Mouse (Mus musculus): Measurements from ENCODE around the gene Gm20532. TPM values are rescaled to one million over a fixed set of nuclear protein-coding genes. Genes with fewer than 3 reads are reported as not detected.
A peak's percentile ranks its signal among the peaks of the same experiment; 100 is the strongest.

Gm20532 gene
- polyA plus RNA-seq, 1 experiment from 2014 or later: not detected

- in situ Hi-C loops (cut with MboI; ENCODE audit: low pct_unique_long_range_greater_than_20kb): loop anchor here (5.0 to 25.0 kb wide), 3 partner anchors 372 to 772 kb away; no protein-coding TSS in a partner anchor
- TF ChIP-seq CTCF (IDR thresholded peaks at IDR 0.05): no peak
- peak; percentile 71 for DNase-seq (ENCODE audit: low read depth, low spot score)
- ATAC-seq: peak; percentile 29
- CTCF ChIA-PET: interaction anchor here (0.7 to 0.9 kb wide), 2 partner anchors 36 to 42 kb away, joined by 3 to 5 read pairs; partner anchors contain the start of gene Agpat2
- POLR2A ChIA-PET: interaction anchor here (0.7 kb wide), 1 partner anchor 36 kb away, joined by 4 read pairs; the partner anchor contains the start of gene Agpat2
- H3K27me3 ChIP-seq: no peaks in the 10 kb centered on the region
Measured at GRCm38 (mm10) chr2:26639838-26640830, 53.7 kb downstream of the Gm20532 start.

- TF ChIP-seq CTCF (IDR thresholded peaks at IDR 0.05): no peak
- ATAC-seq (no peak), DNase-seq (ENCODE audit: low read depth, low spot score) (no peak)
- H3K27me3 ChIP-seq: no peaks in the 10 kb centered on the region
- POLR2A ChIA-PET: interaction anchor here (0.5 to 0.7 kb wide), 2 partner anchors 37 kb away, joined by 3 to 4 read pairs; partner anchors contain the start of gene Agpat2
- in situ Hi-C loops (cut with MboI; ENCODE audit: low pct_unique_long_range_greater_than_20kb): loop anchor here (5.0 to 25.0 kb wide), 3 partner anchors 371 to 771 kb away; no protein-coding TSS in a partner anchor
- CTCF ChIA-PET: interaction anchor here (0.9 kb wide), 1 partner anchor 37 kb away, joined by 5 read pairs; the partner anchor contains the start of gene Agpat2
Measured at GRCm38 (mm10) chr2:26641006-26641647, 54.7 kb downstream of the Gm20532 start.

- H3K27me3 ChIP-seq: no peaks in the 10 kb centered on the region
- ChIA-PET CTCF (interaction anchor here (0.7 kb wide), 1 partner anchor 593 kb away, joined by 3 read pairs; no protein-coding TSS in a partner anchor), POLR2A (no interaction called here)
- TF ChIP-seq CTCF (IDR thresholded peaks at IDR 0.05): peak; percentile 52
- DNase-seq (ENCODE audit: low read depth, low spot score) (no peak), ATAC-seq (no peak)
- in situ Hi-C loops (cut with MboI; ENCODE audit: low pct_unique_long_range_greater_than_20kb): loop anchor here (5.0 to 25.0 kb wide), 3 partner anchors 368 to 768 kb away; no protein-coding TSS in a partner anchor
Measured at GRCm38 (mm10) chr2:26643942-26644341, 57.5 kb downstream of the Gm20532 start.

- ATAC-seq (peak; percentile 95), DNase-seq (ENCODE audit: low read depth, low spot score) (peak; percentile 84)
- H3K27me3 ChIP-seq: no peaks in the 10 kb centered on the region
- CTCF ChIA-PET: interaction anchor here (0.7 to 2.8 kb wide), 25 partner anchors 11 to 590 kb away, joined by 3 to 22 read pairs (median 4); partner anchors contain the start of genes Abo and Surf6
- TF ChIP-seq CTCF (IDR thresholded peaks at IDR 0.05): peak; percentile 84
- in situ Hi-C loops (cut with MboI; ENCODE audit: low pct_unique_long_range_greater_than_20kb): loop anchor here (10.0 to 25.0 kb wide), 2 partner anchors 398 to 766 kb away; no protein-coding TSS in a partner anchor
- POLR2A ChIA-PET: no interaction called here
Measured at GRCm38 (mm10) chr2:26646643-26647293, 60.3 kb downstream of the Gm20532 start.

GRCm38 (mm10) chr2:26654687-26655086, 68.2 kb downstream of the Gm20532 start:
- in situ Hi-C loops (cut with MboI; ENCODE audit: low pct_unique_long_range_greater_than_20kb): loop anchor here (5.0 kb wide), 2 partner anchors 243 to 578 kb away; no protein-coding TSS in a partner anchor
- no peak for TF ChIP-seq CTCF (IDR thresholded peaks at IDR 0.05)
- ChIA-PET CTCF (no interaction called here), POLR2A (no interaction called here)
- no peaks in the 10 kb centered on the region for H3K27me3 ChIP-seq
- DNase-seq (ENCODE audit: low read depth, low spot score) (no peak), ATAC-seq (no peak)

- CTCF ChIA-PET: interaction anchor here (5.3 kb wide), 1 partner anchor 11 kb away, joined by 18 read pairs; no protein-coding TSS in a partner anchor
- TF ChIP-seq CTCF (IDR thresholded peaks at IDR 0.05): no peak
- no peak for DNase-seq (ENCODE audit: low read depth, low spot score)
- POLR2A ChIA-PET: no interaction called here
- no peaks in the 10 kb centered on the region for H3K27me3 ChIP-seq
- in situ Hi-C loops (cut with MboI; ENCODE audit: low pct_unique_long_range_greater_than_20kb): no loop called here
- no peak for ATAC-seq
Measured at GRCm38 (mm10) chr2:26657426-26657825, 71.0 kb downstream of the Gm20532 start.

GRCm38 (mm10) chr2:26661143-26661752, 74.8 kb downstream of the Gm20532 start:
- CTCF ChIA-PET: no interaction called here
- H3K27me3 ChIP-seq: no peaks in the 10 kb centered on the region
- DNase-seq (ENCODE audit: low read depth, low spot score) (no peak), ATAC-seq (no peak)
- in situ Hi-C loops (cut with MboI; ENCODE audit: low pct_unique_long_range_greater_than_20kb): no loop called here
- no peak for TF ChIP-seq CTCF (IDR thresholded peaks at IDR 0.05)
- POLR2A ChIA-PET: no interaction called here

- ATAC-seq (no peak), DNase-seq (ENCODE audit: low read depth, low spot score) (no peak)
- in situ Hi-C loops (cut with MboI; ENCODE audit: low pct_unique_long_range_greater_than_20kb): no loop called here
- CTCF ChIA-PET: interaction anchor here (3.6 kb wide), 1 partner anchor 15 kb away, joined by 12 read pairs; no protein-coding TSS in a partner anchor
- H3K27me3 ChIP-seq: no peaks in the 10 kb centered on the region
- TF ChIP-seq CTCF (IDR thresholded peaks at IDR 0.05): no peak
- POLR2A ChIA-PET: no interaction called here
Measured at GRCm38 (mm10) chr2:26661768-26662508, 75.5 kb downstream of the Gm20532 start.

GRCm38 (mm10) chr2:26662509-26662882, 76.1 kb downstream of the Gm20532 start:
- in situ Hi-C loops (cut with MboI; ENCODE audit: low pct_unique_long_range_greater_than_20kb): no loop called here
- ChIA-PET CTCF (interaction anchor here (3.6 kb wide), 1 partner anchor 15 kb away, joined by 12 read pairs; no protein-coding TSS in a partner anchor), POLR2A (no interaction called here)
- no peak for ATAC-seq
- no peak for TF ChIP-seq CTCF (IDR thresholded peaks at IDR 0.05)
- no peak for DNase-seq (ENCODE audit: low read depth, low spot score)
- no peaks in the 10 kb centered on the region for H3K27me3 ChIP-seq
